Mouse (Mus musculus) midbrain, embryonic 13.5 days (tissue): Measurements from ENCODE around the gene Vrk1. TPM values are rescaled to one million over a fixed set of nuclear protein-coding genes. Genes with fewer than 3 reads are reported as not detected.
A peak's percentile ranks its signal among the peaks of the same experiment; 100 is the strongest.

Experiments
- ATAC-seq: fragments of 200-750 bp; cut with Nextera tagmentation; 2 replicates; pipeline ENCODE4 v1.8.0; 2017; ENCODE audit warnings: mild to moderate bottlenecking, moderate TSS enrichment, moderate library complexity
- H3K27ac ChIP-seq: fragments of 300-500 bp; sonication (generic); 2 replicates; pipeline ENCODE4 v1.5.1; 2015; ENCODE audit warnings: inconsistent platforms, mild to moderate bottlenecking, moderate library complexity
- H3K27me3 ChIP-seq: fragments of 300-500 bp; sonication (generic); 2 replicates; pipeline ENCODE4 v1.6.1; 2015; ENCODE audit warnings: mild to moderate bottlenecking, inconsistent platforms
- H3K36me3 ChIP-seq: fragments of 300-500 bp; sonication (generic); 2 replicates; pipeline ENCODE4 v1.6.1; 2015; ENCODE audit warnings: mild to moderate bottlenecking, inconsistent platforms
- H3K4me1 ChIP-seq: fragments of 300-500 bp; sonication (generic); replicated peaks from 2 replicates; pipeline ENCODE4 v1.6.1; 2015; ENCODE audit warnings: inconsistent platforms
- H3K4me2 ChIP-seq: fragments of 300-500 bp; sonication (generic); replicated peaks from 2 replicates; pipeline ENCODE4 v1.6.1; 2015; ENCODE audit warnings: moderate library complexity, mild to moderate bottlenecking, inconsistent platforms
- H3K4me3 ChIP-seq: fragments of 300-500 bp; sonication (generic); replicated peaks from 2 replicates; pipeline ENCODE4 v1.5.1; 2015; ENCODE audit warnings: mild to moderate bottlenecking, inconsistent platforms
- H3K9ac ChIP-seq: fragments of 300-500 bp; sonication (generic); replicated peaks from 2 replicates; pipeline ENCODE4 v1.6.1; 2015; ENCODE audit warnings: mild to moderate bottlenecking, inconsistent platforms
- H3K9me3 ChIP-seq: fragments of 300-500 bp; sonication (generic); 2 replicates; pipeline ENCODE4 v1.6.1; 2016; ENCODE audit warnings: mild to moderate bottlenecking, inconsistent platforms
- WGBS: fragments of 180-500 bp; shearing (Covaris S2); methylation state at CpG from one replicate; pipeline ENCODE4 v1.1.7; 2015; 5-methylcytosine and 5-hydroxymethylcytosine counted together
- polyA plus RNA-seq: library from polyadenylated mRNA; unstranded; fragments of >200 nt; fragmentation: Nextera tagmentation; extraction: Ambion mirVana; gene quantifications from 2 replicates; pipeline ENCODE4 v1.2.1, GENCODE M21; 2015

Gene Vrk1
- polyA plus RNA-seq, 1 experiment from 2014 or later, result 50.9 TPM

DNA sequence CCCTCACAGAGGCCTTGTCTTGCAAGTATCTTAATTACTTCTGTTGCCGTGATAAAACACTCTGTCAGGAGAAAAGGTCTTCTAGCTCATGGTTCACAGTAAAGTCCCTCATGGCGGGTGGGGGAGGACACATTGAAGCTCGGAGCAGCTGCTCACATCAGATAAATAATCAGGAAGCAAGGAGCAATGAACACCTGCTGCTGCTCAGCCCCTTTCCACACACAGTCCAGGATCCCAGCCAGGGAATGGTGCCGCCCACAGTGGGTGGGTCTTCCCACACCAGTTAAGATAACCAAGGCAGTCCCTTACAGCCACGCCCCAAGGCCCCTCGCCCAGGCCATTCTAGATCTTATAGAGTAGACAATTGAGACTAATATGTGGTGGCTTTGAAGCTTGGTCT is 3.8 kb upstream of the Vrk1 start:
- H3K9me3 ChIP-seq, result 0 out of 2 replicates have a peak, but pooled peaks cover 5% of the 10 kb centered on the region
- WGBS, result 88% methylated on average over 6 of the region's 6 CpGs
- H3K9ac ChIP-seq, result no peak overlapping the region
- H3K4me2 ChIP-seq, result no peak overlapping the region
- no peaks in the 10 kb centered on the region for H3K36me3 ChIP-seq
- ATAC-seq, result no peak
- H3K27ac ChIP-seq, result no peak overlapping the region
- H3K27me3 ChIP-seq, result no peaks in the 10 kb centered on the region
- H3K4me1 ChIP-seq, result peaks cover 8% of the 10 kb centered on the region
- H3K4me3 ChIP-seq, result no peak overlapping the region

DNA sequence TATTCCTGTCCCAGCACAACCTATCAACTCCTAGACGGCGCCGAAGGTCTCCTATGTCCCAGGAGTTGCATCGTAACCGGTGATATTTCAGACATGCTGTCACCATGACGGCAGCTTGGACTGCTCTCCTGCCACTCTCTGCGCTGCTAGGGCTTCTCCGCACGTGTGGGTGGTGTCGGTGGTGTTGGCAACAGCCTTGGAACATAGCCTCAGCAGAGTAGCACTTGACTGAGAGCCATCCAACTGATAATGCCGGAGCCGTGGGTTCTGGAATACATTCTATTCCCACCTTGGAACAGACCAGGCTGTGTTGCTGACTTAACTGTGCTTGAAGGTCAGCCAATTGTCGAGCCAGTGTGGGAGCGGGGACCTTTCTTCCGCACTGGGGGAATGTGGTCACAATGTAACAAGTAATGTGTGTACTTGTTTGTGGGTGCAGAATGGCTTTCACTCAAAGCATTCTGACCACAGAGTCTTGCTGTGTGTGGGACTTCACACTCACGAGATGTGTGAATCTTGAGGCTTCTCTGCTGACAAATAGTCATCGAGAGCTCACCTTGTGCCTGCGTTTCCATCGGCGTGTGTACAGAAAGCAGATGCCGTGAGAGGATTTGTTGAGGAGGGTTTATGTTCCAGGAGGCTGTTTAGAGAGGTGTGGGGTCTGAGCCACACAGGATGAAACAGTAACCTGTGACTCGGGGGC is 1.5 kb upstream of the Vrk1 start:
- ATAC-seq, result no peak
- Histone ChIP-seq H3K9ac (no peak overlapping the region), H3K4me2 (no peak overlapping the region), H3K27ac (no peak overlapping the region), H3K27me3 (no peaks in the 10 kb centered on the region), H3K9me3 (no peaks in the 10 kb centered on the region), H3K4me3 (no peak overlapping the region), H3K4me1 (peaks cover 13% of the 10 kb centered on the region), H3K36me3 (no peaks in the 10 kb centered on the region)
- 92% methylated on average over 22 of the region's 22 CpGs for WGBS

DNA sequence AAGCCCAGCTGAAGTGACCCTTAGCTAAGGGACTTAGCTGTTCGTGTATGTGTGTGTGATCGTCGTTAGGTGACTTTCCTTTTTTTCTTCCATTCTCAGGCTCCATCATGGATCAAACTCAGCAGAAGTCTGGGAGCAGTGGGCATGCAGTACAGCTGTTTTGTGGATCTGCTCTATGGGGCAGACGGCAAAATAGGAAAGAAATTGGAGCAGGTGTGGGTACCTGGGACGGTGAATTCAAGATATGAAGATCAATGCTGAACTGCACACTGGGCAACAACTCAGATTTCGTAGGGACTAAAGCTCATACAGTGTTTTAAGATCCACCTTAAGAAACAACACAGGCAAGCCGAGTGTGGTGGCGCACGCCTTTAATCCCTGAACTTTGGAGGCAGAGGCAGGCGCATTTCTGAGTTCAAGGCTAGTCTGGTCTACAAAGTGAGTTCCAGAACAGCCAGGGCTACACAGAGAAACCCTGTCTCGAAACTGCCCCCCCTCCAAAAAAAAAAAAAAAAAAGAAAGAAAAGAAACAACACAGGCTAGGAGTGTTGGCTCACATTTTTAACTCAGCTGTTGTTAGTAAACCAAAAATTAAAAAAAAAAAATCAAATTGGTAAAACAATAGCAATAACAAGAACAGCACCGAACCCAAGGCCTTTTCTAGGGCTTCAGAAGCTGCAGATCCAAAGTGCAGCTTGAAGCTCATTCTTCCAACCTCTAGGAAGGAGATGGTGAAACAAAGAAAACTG is 732 bp upstream of the Vrk1 start:
- no peak for ATAC-seq
- H3K27ac ChIP-seq, result no peak overlapping the region
- H3K4me3 ChIP-seq, result peak overlapping the region; percentile 89
- H3K4me2 ChIP-seq, result peak overlapping the region; percentile 96
- no peaks in the 10 kb centered on the region for H3K36me3 ChIP-seq
- peaks cover 13% of the 10 kb centered on the region for H3K4me1 ChIP-seq
- H3K27me3 ChIP-seq, result no peaks in the 10 kb centered on the region
- no peak overlapping the region for H3K9ac ChIP-seq
- WGBS, result 82% methylated on average over 12 of the region's 12 CpGs
- H3K9me3 ChIP-seq, result no peaks in the 10 kb centered on the region

DNA sequence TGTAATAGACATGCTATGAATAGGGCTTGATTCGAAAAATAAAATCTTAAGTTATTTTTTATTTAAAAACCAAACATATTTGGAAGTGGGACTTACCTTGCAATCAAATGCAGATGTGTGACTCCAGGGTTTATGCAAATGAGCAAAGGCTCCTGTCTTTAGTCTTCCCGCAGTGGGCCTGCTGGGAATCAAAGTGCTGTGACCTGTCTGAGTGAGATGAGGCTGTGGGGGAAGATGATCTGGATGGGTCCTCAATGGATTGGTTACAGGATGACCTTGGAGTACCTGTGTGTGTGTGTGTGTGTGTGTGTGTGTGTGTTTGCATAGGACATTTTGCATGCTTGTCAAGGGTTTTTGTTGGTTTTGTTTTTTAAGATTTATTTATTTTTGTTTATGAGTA is 2.1 kb downstream of the Vrk1 start:
- H3K4me2 ChIP-seq, result no peak overlapping the region
- H3K27me3 ChIP-seq, result no peaks in the 10 kb centered on the region
- H3K4me3 ChIP-seq, result no peak overlapping the region
- peaks cover 13% of the 10 kb centered on the region for H3K4me1 ChIP-seq
- no peaks in the 10 kb centered on the region for H3K36me3 ChIP-seq
- H3K27ac ChIP-seq, result no peak overlapping the region
- 79% methylated on average over 2 of the region's 2 CpGs for WGBS
- no peak for ATAC-seq
- no peak overlapping the region for H3K9ac ChIP-seq
- H3K9me3 ChIP-seq, result no peaks in the 10 kb centered on the region

DNA sequence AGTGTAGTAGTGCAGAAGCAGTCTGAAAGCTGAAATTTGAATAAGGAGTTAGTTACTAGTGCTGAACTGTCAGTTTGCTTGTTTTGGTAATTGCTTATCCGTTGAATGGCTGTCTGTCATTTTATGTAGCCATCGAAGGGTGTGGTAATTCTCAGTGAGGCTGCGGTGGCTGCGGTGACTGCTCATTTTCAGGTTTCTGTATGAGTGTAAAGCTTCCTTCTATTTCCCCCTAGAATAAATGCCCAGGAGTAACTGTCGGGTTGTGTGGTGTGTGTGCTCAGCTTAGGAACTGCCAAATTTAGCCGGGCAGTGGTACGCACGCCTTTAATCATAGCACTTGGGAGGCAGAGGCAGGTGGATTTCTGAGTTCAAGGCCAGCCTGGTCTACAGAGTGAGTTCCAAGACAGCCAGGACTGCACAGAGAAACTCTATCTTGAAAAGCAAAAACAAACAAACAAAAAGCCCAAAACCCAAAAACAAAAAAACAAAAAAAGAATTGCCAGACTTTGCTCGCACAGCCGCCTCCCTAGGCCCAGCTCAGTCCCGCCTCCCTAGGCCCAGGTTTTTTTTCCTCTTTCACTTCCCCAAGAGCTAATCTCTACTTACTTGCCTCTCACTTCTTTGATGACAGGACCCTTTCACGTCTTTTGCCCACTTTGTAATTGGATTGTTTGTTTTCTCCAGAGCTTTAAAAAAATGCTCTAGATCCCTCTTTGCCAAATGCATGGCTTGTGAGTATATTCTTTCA is 6.4 kb downstream of the Vrk1 start:
- Histone ChIP-seq H3K4me1 (peaks cover 2% of the 10 kb centered on the region), H3K36me3 (no peaks in the 10 kb centered on the region), H3K9ac (no peak overlapping the region), H3K4me2 (no peak overlapping the region), H3K4me3 (no peak overlapping the region), H3K27ac (no peak overlapping the region), H3K27me3 (no peaks in the 10 kb centered on the region), H3K9me3 (no peaks in the 10 kb centered on the region)
- WGBS, result 86% methylated on average over 12 of the region's 12 CpGs
- no peak for ATAC-seq

DNA sequence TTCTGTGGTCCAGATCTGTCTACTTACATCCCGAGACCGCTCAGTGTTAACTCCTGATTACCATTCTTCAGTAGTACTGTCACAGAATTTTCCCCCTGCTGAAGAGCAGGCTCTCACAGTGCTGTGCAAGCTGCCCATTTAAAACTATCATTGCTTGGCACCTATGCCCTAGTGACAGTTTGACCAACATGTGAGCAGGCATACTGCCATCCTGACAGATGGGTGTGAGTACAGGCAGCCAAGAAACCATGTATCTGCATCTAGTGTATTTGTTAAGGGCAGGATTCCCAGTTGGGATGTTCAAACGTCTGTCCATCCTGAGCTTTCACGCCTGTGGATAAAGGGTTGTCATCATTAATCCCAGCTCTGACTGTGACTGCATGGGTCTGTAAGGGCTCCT is 10.0 kb downstream of the Vrk1 start:
- H3K4me3 ChIP-seq, result no peak overlapping the region
- no peaks in the 10 kb centered on the region for H3K36me3 ChIP-seq
- H3K9ac ChIP-seq, result no peak overlapping the region
- H3K9me3 ChIP-seq, result no peaks in the 10 kb centered on the region
- H3K27ac ChIP-seq, result no peak overlapping the region
- ATAC-seq, result no peak
- 82% methylated on average over 4 of the region's 4 CpGs for WGBS
- no peak overlapping the region for H3K4me2 ChIP-seq
- no peaks in the 10 kb centered on the region for H3K27me3 ChIP-seq
- no peaks in the 10 kb centered on the region for H3K4me1 ChIP-seq

DNA sequence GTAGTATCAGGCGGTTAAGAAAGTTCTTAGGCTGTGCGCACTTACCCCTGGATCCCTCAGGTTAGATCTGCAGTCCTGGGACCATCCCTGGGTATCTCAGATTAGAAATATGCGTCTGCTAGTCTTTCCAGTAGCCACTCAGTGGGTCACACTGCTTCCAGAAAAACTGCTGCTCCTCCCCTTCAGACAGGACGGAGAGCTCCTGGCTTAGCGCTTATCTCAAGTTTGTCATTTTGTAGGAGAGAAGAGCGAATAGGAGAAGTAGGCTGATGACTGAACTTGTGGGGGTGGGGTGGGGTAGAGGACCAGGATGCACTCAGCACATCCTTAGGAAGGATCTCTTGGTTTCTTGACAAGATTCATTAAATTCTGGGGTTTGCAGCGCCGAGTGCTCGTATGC is 13.6 kb downstream of the Vrk1 start:
- H3K9me3 ChIP-seq, result peaks cover under 1% of the 10 kb centered on the region; the same call in 1 of the 2 replicates
- H3K36me3 ChIP-seq, result peaks cover 12% of the 10 kb centered on the region; the same call in 1 of the 2 replicates
- no peak for ATAC-seq
- H3K27ac ChIP-seq, result no peak overlapping the region
- no peaks in the 10 kb centered on the region for H3K4me1 ChIP-seq
- H3K27me3 ChIP-seq, result no peaks in the 10 kb centered on the region
- WGBS, result 96% methylated on average over 9 of the region's 9 CpGs
- H3K9ac ChIP-seq, result no peak overlapping the region
- no peak overlapping the region for H3K4me3 ChIP-seq
- no peak overlapping the region for H3K4me2 ChIP-seq

DNA sequence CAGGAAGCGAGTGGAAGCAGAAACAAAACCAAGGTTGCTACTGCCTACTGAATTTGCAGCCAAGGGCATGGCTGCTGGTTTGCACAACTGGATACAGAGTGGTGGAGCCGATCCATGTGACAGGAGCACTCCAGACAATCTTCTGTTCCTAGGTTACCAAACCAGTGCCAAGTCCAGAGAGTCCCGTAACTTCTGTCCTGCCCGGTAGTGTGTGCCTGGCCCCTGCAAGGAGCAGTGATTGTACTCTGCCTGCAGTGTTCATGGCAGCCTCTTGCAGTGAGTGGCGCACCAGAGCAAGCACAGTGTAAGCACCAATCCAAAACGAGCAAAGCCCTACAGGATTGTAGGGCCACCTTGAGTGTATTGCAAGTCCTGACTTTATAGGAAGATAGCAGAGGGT is 15.4 kb downstream of the Vrk1 start:
- WGBS, result 82% methylated on average over 6 of the region's 6 CpGs
- H3K9ac ChIP-seq, result no peak overlapping the region
- peaks cover 5% of the 10 kb centered on the region; the same call in 1 of the 2 replicates for H3K9me3 ChIP-seq
- H3K27me3 ChIP-seq, result no peaks in the 10 kb centered on the region
- no peak for ATAC-seq
- no peak overlapping the region for H3K27ac ChIP-seq
- no peak overlapping the region for H3K4me2 ChIP-seq
- H3K4me1 ChIP-seq, result no peaks in the 10 kb centered on the region
- H3K36me3 ChIP-seq, result peaks cover 15% of the 10 kb centered on the region; the same call in 1 of the 2 replicates
- no peak overlapping the region for H3K4me3 ChIP-seq

DNA sequence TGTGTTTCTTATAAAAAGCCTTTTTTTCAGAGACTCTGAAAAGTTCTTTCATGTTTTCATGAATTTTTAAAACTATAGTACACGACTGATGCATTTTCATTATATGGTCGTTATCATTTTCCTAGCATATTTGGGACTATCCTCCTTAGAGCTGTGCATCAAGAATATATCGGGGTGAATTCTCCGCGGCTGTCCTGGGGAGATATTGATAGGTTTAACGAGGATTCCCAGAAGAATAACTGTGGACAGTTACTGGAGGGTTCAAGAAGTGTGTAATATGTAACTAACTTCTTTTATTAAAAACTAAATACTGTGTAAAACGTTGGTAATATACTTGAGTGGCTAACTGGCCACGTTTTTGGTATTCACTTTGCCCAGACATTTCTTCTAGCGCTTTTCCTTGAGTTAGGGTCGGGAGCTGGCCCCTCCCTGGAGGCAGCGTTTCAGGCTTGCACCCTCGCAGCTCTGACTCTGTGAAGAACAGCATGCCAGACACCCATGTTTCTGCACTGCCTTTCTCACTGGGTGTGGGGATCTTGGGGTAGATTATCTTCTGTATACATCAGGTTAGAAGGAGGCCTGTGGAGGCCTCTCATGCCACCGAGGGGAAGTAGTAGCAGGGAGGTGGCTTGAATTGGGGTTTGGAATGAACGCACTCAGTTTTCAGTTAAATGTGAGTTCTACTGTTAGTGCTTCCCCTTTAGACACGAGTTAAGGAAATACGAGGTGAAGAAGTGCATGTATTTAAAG is 16.5 kb downstream of the Vrk1 start:
- no peak for ATAC-seq
- 89% methylated on average over 16 of the region's 16 CpGs for WGBS
- H3K27ac ChIP-seq, result no peak overlapping the region

DNA sequence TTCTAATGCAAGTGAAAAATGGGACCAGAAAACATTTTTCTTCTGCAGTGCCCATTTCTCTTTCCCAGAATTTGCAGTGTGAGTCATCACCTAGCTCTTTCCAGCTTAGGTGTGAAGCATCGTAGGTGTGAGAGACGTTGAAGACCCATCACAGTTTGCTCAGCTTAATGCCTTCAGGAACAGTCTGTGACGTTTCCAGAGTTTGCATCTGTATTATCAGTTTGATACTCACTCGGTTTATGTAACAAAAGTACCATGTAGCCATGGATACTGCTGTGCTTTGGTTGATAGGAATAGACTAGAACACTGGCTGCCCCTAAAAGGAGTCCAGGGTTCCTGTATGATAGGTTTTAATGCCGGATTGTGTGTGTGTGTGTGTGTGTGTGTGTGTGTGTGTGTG is 17.3 kb downstream of the Vrk1 start:
- Histone ChIP-seq H3K9ac (no peak overlapping the region), H3K27me3 (no peaks in the 10 kb centered on the region), H3K4me1 (no peaks in the 10 kb centered on the region), H3K4me3 (no peak overlapping the region), H3K36me3 (peaks cover 15% of the 10 kb centered on the region; the same call in 1 of the 2 replicates), H3K9me3 (peaks cover 5% of the 10 kb centered on the region; the same call in 1 of the 2 replicates), H3K27ac (no peak overlapping the region), H3K4me2 (no peak overlapping the region)
- 92% methylated on average over 5 of the region's 5 CpGs for WGBS
- no peak for ATAC-seq

More for the DNA sequence above, 16.5 kb downstream of the Vrk1 start:
- Histone ChIP-seq H3K4me3 (no peak overlapping the region), H3K36me3 (peaks cover 15% of the 10 kb centered on the region; the same call in 1 of the 2 replicates), H3K9ac (no peak overlapping the region), H3K9me3 (peaks cover 5% of the 10 kb centered on the region; the same call in 1 of the 2 replicates), H3K4me2 (no peak overlapping the region), H3K4me1 (no peaks in the 10 kb centered on the region), H3K27me3 (no peaks in the 10 kb centered on the region)

DNA sequence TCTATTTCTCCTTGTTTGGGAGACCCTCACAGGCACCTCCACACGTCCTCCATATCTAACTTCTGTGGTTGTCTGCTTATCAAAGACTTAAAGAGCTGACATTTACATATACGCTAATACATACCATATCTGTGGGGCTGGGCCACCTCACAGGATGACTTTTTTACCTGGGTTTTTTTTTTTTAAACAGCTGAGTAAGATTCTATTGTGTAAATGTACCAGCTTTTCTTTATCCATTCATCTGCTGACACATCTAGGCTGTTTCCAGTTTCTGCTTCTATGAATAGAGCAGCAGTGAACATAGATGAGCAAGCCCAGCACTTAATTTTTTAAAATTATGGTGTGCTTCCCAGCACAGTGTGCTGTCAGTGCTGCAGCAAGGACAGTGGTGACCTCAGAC is 19.6 kb downstream of the Vrk1 start:
- no peak overlapping the region for H3K9ac ChIP-seq
- H3K9me3 ChIP-seq, result peaks cover 5% of the 10 kb centered on the region; the same call in 1 of the 2 replicates
- H3K36me3 ChIP-seq, result peaks cover 15% of the 10 kb centered on the region; the same call in 1 of the 2 replicates
- no peaks in the 10 kb centered on the region for H3K4me1 ChIP-seq
- ATAC-seq, result no peak
- no peak overlapping the region for H3K27ac ChIP-seq
- WGBS, result 86% methylated on average over 2 of the region's 2 CpGs
- H3K27me3 ChIP-seq, result no peaks in the 10 kb centered on the region
- H3K4me3 ChIP-seq, result no peak overlapping the region
- H3K4me2 ChIP-seq, result no peak overlapping the region
